Comparison of ENCODE assay signal across 7 mouse cellular contexts in the genomic region with DNA sequence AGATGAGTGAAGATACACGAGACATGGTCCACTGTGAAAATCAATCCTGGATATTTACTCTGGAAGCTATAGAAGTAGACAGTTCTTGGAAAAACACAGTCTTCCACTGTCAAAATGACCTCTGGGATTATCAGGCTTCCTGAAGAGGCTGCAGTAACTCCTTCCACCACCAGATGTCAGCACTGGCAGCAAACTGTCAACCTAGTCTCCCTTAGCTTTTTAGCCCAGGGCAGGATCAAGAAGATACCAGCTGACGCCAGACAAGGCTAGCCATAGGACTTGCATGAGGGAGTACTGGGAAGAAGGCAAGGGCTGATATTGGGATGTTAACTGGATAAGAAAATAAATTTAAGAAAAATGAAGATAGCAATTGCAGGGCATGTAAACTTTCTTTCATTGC. TPM values are rescaled to one million over a fixed set of nuclear protein-coding genes. Genes with fewer than 3 reads are reported as not detected.
DNase-seq lines count a peak whose midpoint lies in the region; ATAC-seq and TF ChIP-seq lines count a peak whose summit lies in the region.

No protein-coding gene starts in this region.

- peak; percentile 45; the same call in 1 of the 2 replicates for TF ChIP-seq CTCF in G1E (IDR thresholded peaks at IDR 0.05; ENCODE audit: low read depth, low read length)
- TF ChIP-seq CTCF in lung, embryonic 14.5 days (IDR thresholded peaks at IDR 0.05; ENCODE audit: low read depth), result peak; percentile 93

- no peak overlapping the region for H3K27ac ChIP-seq in kidney, embryonic 14.5 days (ENCODE audit: low read depth, low read length)
- H3K27ac ChIP-seq in lung, embryonic 14.5 days (ENCODE audit: low read depth), result no peak overlapping the region

- 10% methylated on average over 2 of the region's 2 CpGs for WGBS in kidney, embryonic 14.5 days
- WGBS in lung, embryonic 14.5 days, result 2% methylated on average over 2 of the region's 2 CpGs

- peaks cover 43% of the 10 kb centered on the region for H3K9me3 ChIP-seq in G1E (replicated peaks)
- H3K9me3 ChIP-seq in kidney, embryonic 14.5 days (ENCODE audit: control insufficient read depth, low read length), result no peaks in the 10 kb centered on the region
- H3K9me3 ChIP-seq in lung, embryonic 14.5 days (ENCODE audit: low read depth, low read length), result no peaks in the 10 kb centered on the region

- peaks cover 3% of the 10 kb centered on the region; the same call in 1 of the 2 replicates for H3K27me3 ChIP-seq in G1E (ENCODE audit: insufficient read depth, low read length)
- H3K27me3 ChIP-seq in kidney, embryonic 14.5 days (ENCODE audit: control insufficient read depth, insufficient read depth, low read length), result no peaks in the 10 kb centered on the region
- H3K27me3 ChIP-seq in lung, embryonic 14.5 days (ENCODE audit: insufficient read depth, low read length), result no peaks in the 10 kb centered on the region

- H3K4me2 ChIP-seq in kidney, embryonic 14.5 days (replicated peaks; ENCODE audit: low read depth, low read length), result no peak overlapping the region
- no peak overlapping the region for H3K4me2 ChIP-seq in lung, embryonic 14.5 days

- peaks cover 8% of the 10 kb centered on the region; the same call in 1 of the 2 replicates for H3K4me1 ChIP-seq in G1E (ENCODE audit: insufficient read depth, low read depth, low read length)
- H3K4me1 ChIP-seq in kidney, embryonic 14.5 days (ENCODE audit: control insufficient read depth, insufficient read depth, low read length), result no peaks in the 10 kb centered on the region; the same call in 1 of the 2 replicates
- no peaks in the 10 kb centered on the region for H3K4me1 ChIP-seq in lung, embryonic 14.5 days (ENCODE audit: insufficient read depth)

- no peaks in the 10 kb centered on the region for H3K36me3 ChIP-seq in G1E (replicated peaks)
- H3K36me3 ChIP-seq in kidney, embryonic 14.5 days (ENCODE audit: control insufficient read depth, insufficient read depth, low read length), result no peaks in the 10 kb centered on the region
- H3K36me3 ChIP-seq in lung, embryonic 14.5 days (ENCODE audit: insufficient read depth), result no peaks in the 10 kb centered on the region

- peak; percentile 77 for DNase-seq in CD4-positive, CD25-positive, alpha-beta regulatory T cell, adult 2 months (ENCODE audit: low read depth, low spot score)
- DNase-seq in G1E (ENCODE audit: low spot score), result no peak
- DNase-seq in cerebellum, adult 8-10 months, result peak; percentile 80
- DNase-seq in forelimb bud, embryonic 11.5 days (ENCODE audit: low read depth, low spot score), result peak; percentile 14
- DNase-seq in lung, embryonic 14.5 days, result peak; percentile 83

- ATAC-seq in G1E (ENCODE audit: extremely low read depth, insufficient number of reproducible peaks, low FRiP score, poor library complexity, severe bottlenecking), result 0 out of 2 replicates have a peak, but pooled peaks have one; percentile 35
- peak; percentile 65; the same call in 1 of the 2 replicates for ATAC-seq in kidney, embryonic 14.5 days (ENCODE audit: low FRiP score, low TSS enrichment)
- ATAC-seq in lung, embryonic 14.5 days (ENCODE audit: insufficient read depth), result no peak
- ATAC-seq in neutrophil, adult 5-6 weeks (ENCODE audit: extremely low read depth, insufficient number of reproducible peaks, low FRiP score, poor library complexity, severe bottlenecking), result peak; percentile 84

- no peak overlapping the region for H3K9ac ChIP-seq in kidney, embryonic 14.5 days (ENCODE audit: low read depth, low read length)
- H3K9ac ChIP-seq in lung, embryonic 14.5 days, result no peak overlapping the region

- no peak overlapping the region for H3K4me3 ChIP-seq in G1E (ENCODE audit: low read depth, low read length)
- no peak overlapping the region for H3K4me3 ChIP-seq in kidney, embryonic 14.5 days (ENCODE audit: low read length)
- no peak overlapping the region for H3K4me3 ChIP-seq in lung, embryonic 14.5 days (ENCODE audit: low read depth, low read length)

RNA-seq across cellular contexts. Expression of a gene that starts 6.0 kb away (rescaled TPM):
- total RNA-seq in G1E (2014; fragmentation: Nextera tagmentation) (not detected in 2 replicates), G1E (2017) (not detected in 2 replicates)
- polyA plus RNA-seq in G1E (2012), result not detected in 2 replicates
- polyA plus RNA-seq in kidney, embryonic 14.5 days (2014; fragmentation: Nextera tagmentation; extraction: Ambion mirVana), result 0.37 and 0.79 TPM in 2 replicates
- 0.54 and 0.81 TPM in 2 replicates for polyA plus RNA-seq in lung, embryonic 14.5 days (2014; fragmentation: Nextera tagmentation; extraction: Ambion mirVana)
- not detected in 2 replicates for total RNA-seq in neutrophil, adult 5-6 weeks (2017)

RNA-seq across cellular contexts. Expression of a gene that starts 11.1 kb away (rescaled TPM):
- total RNA-seq in G1E (2014; fragmentation: Nextera tagmentation) (8.1 TPM in 1 of 2 replicates, not detected in the other), G1E (2017) (not detected in 2 replicates)
- polyA plus RNA-seq in G1E (2012), result not detected in 2 replicates
- 2.3 and 3.3 TPM in 2 replicates for polyA plus RNA-seq in kidney, embryonic 14.5 days (2014; fragmentation: Nextera tagmentation; extraction: Ambion mirVana)
- 0.92 and 2.5 TPM in 2 replicates for polyA plus RNA-seq in lung, embryonic 14.5 days (2014; fragmentation: Nextera tagmentation; extraction: Ambion mirVana)
- 207 and 213 TPM in 2 replicates for total RNA-seq in neutrophil, adult 5-6 weeks (2017)

RNA-seq across cellular contexts. Expression of a gene that starts 28.0 kb away (rescaled TPM):
- total RNA-seq in G1E (2014; fragmentation: Nextera tagmentation), result not detected in 2 replicates
- 0.44 TPM in 1 of 2 replicates, not detected in the other for total RNA-seq in G1E (2017)
- not detected in 2 replicates for polyA plus RNA-seq in G1E (2012)
- polyA plus RNA-seq in kidney, embryonic 14.5 days (2014; fragmentation: Nextera tagmentation; extraction: Ambion mirVana), result 1.7 and 2.7 TPM in 2 replicates
- 4.1 and 4.9 TPM in 2 replicates for polyA plus RNA-seq in lung, embryonic 14.5 days (2014; fragmentation: Nextera tagmentation; extraction: Ambion mirVana)
- total RNA-seq in neutrophil, adult 5-6 weeks (2017), result 0.37 TPM in 1 of 2 replicates, not detected in the other
